Mouse (Mus musculus) erythroblast, embryonic 14.5 days (primary cell): ENCODE data around the gene Ppm1a.

ENCODE experiments used
- GATA1 ChIP-seq: IDR thresholded peaks from 2 replicates; pipeline ENCODE4 v1.6.1; 2012; ENCODE audit warnings: low read length, inconsistent platforms, mixed read lengths
- TAL1 ChIP-seq: IDR thresholded peaks from 3 replicates; pipeline ENCODE4 v1.6.1; 2012; ENCODE audit warnings: low read length, inconsistent platforms, mixed read lengths

GRCm38 (mm10) chr12:72767809-72768208, 10.6 kb downstream of the Ppm1a start:
- TF ChIP-seq TAL1 (no peak), GATA1 (no peak)
